15 mouse cellular contexts compared by ENCODE assay signal in the genomic region with DNA sequence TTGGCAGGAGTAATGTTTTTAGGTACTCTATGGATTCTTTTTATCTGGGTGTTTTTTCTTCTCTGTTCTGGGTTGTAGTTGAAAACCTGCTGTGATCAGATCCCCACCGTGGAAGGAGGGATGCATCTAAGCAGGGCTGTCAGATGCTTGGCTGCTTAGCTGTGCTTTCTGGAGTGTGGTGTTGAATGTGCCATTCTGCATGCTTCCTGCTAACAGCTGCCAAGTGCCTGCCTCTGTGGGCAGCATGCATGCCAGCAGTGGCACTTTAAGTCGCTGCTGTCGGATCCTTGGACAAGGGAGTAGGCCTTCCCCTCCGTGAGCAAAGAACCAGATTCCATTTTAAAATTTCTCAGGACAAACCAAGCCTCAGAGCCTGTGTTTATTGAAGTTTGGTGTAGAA. TPM values are rescaled to one million over a fixed set of nuclear protein-coding genes. Genes with fewer than 3 reads are reported as not detected.
DNase-seq lines count a peak whose midpoint lies in the region; ATAC-seq lines count a peak whose summit lies in the region.
"Had no signal": no experiment of that assay in that cellular context is flagged by ENCODE, and none has a peak within 500 bp of the region (broad histone marks: within the 10 kb centered on the region; RNA-seq: fewer than 3 reads in every experiment).

No protein-coding gene starts in this region.

- H3K9ac ChIP-seq in hindbrain, embryonic 11.5 days (ENCODE audit: low read depth, low read length), result no peak overlapping the region
- H3K9ac ChIP-seq in limb, embryonic 13.5 days, result no peak overlapping the region
- H3K9ac ChIP-seq in midbrain, embryonic 15.5 days, result no peak overlapping the region
- H3K9ac ChIP-seq: embryonic facial prominence, embryonic 15.5 days had no signal

- ATAC-seq in hindbrain, embryonic 11.5 days (ENCODE audit: low FRiP score), result no peak
- ATAC-seq in limb, embryonic 13.5 days (ENCODE audit: low FRiP score, low read depth), result no peak
- peak; percentile 48; the same call in 1 of the 2 replicates for ATAC-seq in midbrain, embryonic 15.5 days (replicated peaks)

- H3K4me3 ChIP-seq in hindbrain, embryonic 11.5 days (ENCODE audit: low read depth, low read length), result no peak overlapping the region
- no peak overlapping the region for H3K4me3 ChIP-seq in limb, embryonic 13.5 days
- H3K4me3 ChIP-seq in midbrain, embryonic 15.5 days, result no peak overlapping the region
- H3K4me3 ChIP-seq: embryonic facial prominence, embryonic 15.5 days had no signal

- no peaks in the 10 kb centered on the region for H3K9me3 ChIP-seq in hindbrain, embryonic 11.5 days (ENCODE audit: control insufficient read depth, low read length)
- no peaks in the 10 kb centered on the region for H3K9me3 ChIP-seq in limb, embryonic 13.5 days
- no peaks in the 10 kb centered on the region for H3K9me3 ChIP-seq in midbrain, embryonic 15.5 days
- H3K9me3 ChIP-seq: embryonic facial prominence, embryonic 15.5 days had no signal

- DNase-seq in left cerebral cortex, postnatal 4 days, result peak; percentile 40
- no peak for DNase-seq in left cerebral cortex, adult 9 months (ENCODE audit: low spot score in 2 of 2)
- no peak for DNase-seq in hindbrain, embryonic 11.5 days (ENCODE audit: low spot score)
- no peak for DNase-seq in urinary bladder, postnatal 14 days (ENCODE audit: low spot score)
- DNase-seq in adrenal gland, postnatal 4 days (ENCODE audit: low spot score in 2 of 2), result no peak
- DNase-seq: cerebellum, postnatal 25 days; heart, postnatal 14 days; right cerebral cortex, postnatal 14 days had no signal

- H3K36me3 ChIP-seq in hindbrain, embryonic 11.5 days (ENCODE audit: control insufficient read depth, insufficient read depth, low read length), result 0 out of 2 replicates have a peak, but pooled peaks cover 2% of the 10 kb centered on the region
- H3K36me3 ChIP-seq in limb, embryonic 13.5 days, result peaks cover 61% of the 10 kb centered on the region
- H3K36me3 ChIP-seq in midbrain, embryonic 15.5 days (replicated peaks), result no peaks in the 10 kb centered on the region

- 72% methylated on average over 4 of the region's 4 CpGs for WGBS in hindbrain, embryonic 11.5 days
- WGBS in limb, embryonic 13.5 days, result 47% methylated on average over 4 of the region's 4 CpGs
- 36% methylated on average over 4 of the region's 4 CpGs for WGBS in midbrain, embryonic 15.5 days

- H3K4me2 ChIP-seq in hindbrain, embryonic 11.5 days (replicated peaks; ENCODE audit: low read depth, low read length), result no peak overlapping the region
- no peak overlapping the region for H3K4me2 ChIP-seq in limb, embryonic 13.5 days (replicated peaks)
- H3K4me2 ChIP-seq in midbrain, embryonic 15.5 days, result no peak overlapping the region
- H3K4me2 ChIP-seq: embryonic facial prominence, embryonic 15.5 days had no signal

- peak overlapping the region; percentile 49; the same call in 1 of the 2 replicates for H3K27ac ChIP-seq in hindbrain, embryonic 11.5 days (ENCODE audit: low read depth, low read length)
- peak overlapping the region; percentile 69; the same call in 1 of the 2 replicates for H3K27ac ChIP-seq in limb, embryonic 13.5 days
- H3K27ac ChIP-seq in midbrain, embryonic 15.5 days, result peak overlapping the region; percentile 45
- H3K27ac ChIP-seq: embryonic facial prominence, embryonic 15.5 days; kidney, postnatal 0 days had no signal

- no peaks in the 10 kb centered on the region for H3K27me3 ChIP-seq in hindbrain, embryonic 11.5 days (ENCODE audit: control insufficient read depth, insufficient read depth, low read length)
- 0 out of 2 replicates have a peak, but pooled peaks cover 7% of the 10 kb centered on the region for H3K27me3 ChIP-seq in limb, embryonic 13.5 days
- no peaks in the 10 kb centered on the region for H3K27me3 ChIP-seq in midbrain, embryonic 15.5 days (replicated peaks)
- H3K27me3 ChIP-seq: embryonic facial prominence, embryonic 15.5 days had no signal

- intact Hi-C loops in left cerebral cortex, postnatal 4 days (cut with DNase I), result no loop called here

- peaks cover 2% of the 10 kb centered on the region; the same call in 1 of the 2 replicates for H3K4me1 ChIP-seq in hindbrain, embryonic 11.5 days (replicated peaks; ENCODE audit: control insufficient read depth, insufficient read depth, low read length)
- peaks cover 35% of the 10 kb centered on the region for H3K4me1 ChIP-seq in limb, embryonic 13.5 days
- H3K4me1 ChIP-seq in midbrain, embryonic 15.5 days, result peaks cover 32% of the 10 kb centered on the region

RNA-seq across cellular contexts. Expression of gene Mknk1, which starts 16.6 kb away (rescaled TPM):
- total RNA-seq in left cerebral cortex, postnatal 4 days (2021), result 10 to 100 TPM; 28.8 to 29.8 TPM
- polyA plus RNA-seq in hindbrain, embryonic 11.5 days (2014; fragmentation: Nextera tagmentation; extraction: Ambion mirVana), result 15.5 and 19.3 TPM in 2 replicates
- polyA plus RNA-seq in limb, embryonic 13.5 days (2015; fragmentation: Nextera tagmentation; extraction: Ambion mirVana), result 29.6 and 32.9 TPM in 2 replicates
- 25.9 and 27.5 TPM in 2 replicates for polyA plus RNA-seq in midbrain, embryonic 15.5 days (2015; fragmentation: Nextera tagmentation; extraction: Ambion mirVana)
- 10 to 100 TPM; 52.7 to 59.0 TPM for total RNA-seq in adrenal gland, postnatal 4 days (2021)

RNA-seq across cellular contexts. Expression of gene Mob3c, which starts 27.7 kb away (rescaled TPM):
- total RNA-seq in left cerebral cortex, postnatal 4 days (2021), result 1 to 10 TPM; 3.9 TPM
- polyA plus RNA-seq in hindbrain, embryonic 11.5 days (2014; fragmentation: Nextera tagmentation; extraction: Ambion mirVana), result 3.3 and 4.6 TPM in 2 replicates
- 12.6 and 14.4 TPM in 2 replicates for polyA plus RNA-seq in limb, embryonic 13.5 days (2015; fragmentation: Nextera tagmentation; extraction: Ambion mirVana)
- 5.6 and 6.5 TPM in 2 replicates for polyA plus RNA-seq in midbrain, embryonic 15.5 days (2015; fragmentation: Nextera tagmentation; extraction: Ambion mirVana)
- 10 to 100 TPM; 17.5 to 20.4 TPM for total RNA-seq in adrenal gland, postnatal 4 days (2021)

RNA-seq across cellular contexts. Expression of gene Kncn, which starts 28.6 kb away (rescaled TPM):
- total RNA-seq in left cerebral cortex, postnatal 4 days (2021), result under 1 TPM in 1 of 2 experiments, not detected in 1; 0.32 TPM
- not detected in 2 replicates for polyA plus RNA-seq in hindbrain, embryonic 11.5 days (2014; fragmentation: Nextera tagmentation; extraction: Ambion mirVana)
- polyA plus RNA-seq in limb, embryonic 13.5 days (2015; fragmentation: Nextera tagmentation; extraction: Ambion mirVana), result not detected in 2 replicates
- 0.17 TPM in 1 of 2 replicates, not detected in the other for polyA plus RNA-seq in midbrain, embryonic 15.5 days (2015; fragmentation: Nextera tagmentation; extraction: Ambion mirVana)
- not detected for total RNA-seq in adrenal gland, postnatal 4 days (2021)
- total RNA-seq: gastrocnemius, adult 8-10 months; heart, postnatal 14 days had no signal
- polyA plus RNA-seq: embryonic facial prominence, embryonic 15.5 days; neural tube, embryonic 11.5 days; stomach, embryonic 16.5 days had no signal

RNA-seq across cellular contexts. Expression of gene 6430628N08Rik, which starts 34.9 kb away (rescaled TPM):
- under 1 TPM; 0.24 to 0.36 TPM for total RNA-seq in left cerebral cortex, postnatal 4 days (2021)
- polyA plus RNA-seq in hindbrain, embryonic 11.5 days (2014; fragmentation: Nextera tagmentation; extraction: Ambion mirVana), result not detected in 2 replicates
- polyA plus RNA-seq in limb, embryonic 13.5 days (2015; fragmentation: Nextera tagmentation; extraction: Ambion mirVana), result not detected in 2 replicates
- 0.27 and 0.28 TPM in 2 replicates for polyA plus RNA-seq in midbrain, embryonic 15.5 days (2015; fragmentation: Nextera tagmentation; extraction: Ambion mirVana)
- not detected for total RNA-seq in adrenal gland, postnatal 4 days (2021)
- total RNA-seq: gastrocnemius, adult 8-10 months; heart, postnatal 14 days had no signal
- polyA plus RNA-seq: kidney, postnatal 0 days; neural tube, embryonic 11.5 days; stomach, embryonic 16.5 days had no signal
